Mouse (Mus musculus) thymus, adult 2 months (tissue): Measurements from ENCODE around the gene Lonp2. TPM values are rescaled to one million over a fixed set of nuclear protein-coding genes. Genes with fewer than 3 reads are reported as not detected.

ENCODE experiments used
- DNase-seq: peaks from one replicate; pipeline ENCODE4 v3.0.0; 2021
- H3K27ac ChIP-seq: fragments of 200-500 bp; 2 replicates; pipeline ENCODE4 v1.5.1; 2012; ENCODE audit warnings: low read length, control low read depth; ENCODE audit not compliant: control insufficient read depth, insufficient read depth
- H3K27me3 ChIP-seq: fragments of 200-500 bp; 2 replicates; pipeline ENCODE4 v1.6.1; 2012; ENCODE audit warnings: mild to moderate bottlenecking, low read length, moderate library complexity, mixed read lengths; ENCODE audit not compliant: control insufficient read depth, insufficient read depth
- H3K36me3 ChIP-seq: fragments of 200-500 bp; 2 replicates; pipeline ENCODE4 v1.6.1; 2012; ENCODE audit warnings: mild to moderate bottlenecking, low read length, moderate library complexity; ENCODE audit not compliant: control insufficient read depth, insufficient read depth
- H3K4me1 ChIP-seq: fragments of 200-500 bp; replicated peaks from 2 replicates; pipeline ENCODE4 v1.6.1; 2012; ENCODE audit warnings: low read length; ENCODE audit not compliant: control insufficient read depth, insufficient read depth
- H3K4me3 ChIP-seq: fragments of 200-500 bp; 2 replicates; pipeline ENCODE4 v1.5.1; 2012; ENCODE audit warnings: mild to moderate bottlenecking, low read length, control low read depth, moderate library complexity; ENCODE audit not compliant: control insufficient read depth, insufficient read depth
- CTCF ChIP-seq: fragments of 200-500 bp; IDR thresholded peaks from 2 replicates; pipeline ENCODE4 v1.5.1; 2012; ENCODE audit warnings: mild to moderate bottlenecking, control low read depth, low read length, moderate library complexity, borderline replicate concordance; ENCODE audit not compliant: control insufficient read depth, poor library complexity, insufficient read depth; ENCODE audit errors: extremely low read depth
- POLR2A ChIP-seq: fragments of 200-500 bp; IDR thresholded peaks from 2 replicates; pipeline ENCODE4 v1.6.1; 2012; ENCODE audit warnings: mild to moderate bottlenecking, low read length, control low read depth, moderate library complexity; ENCODE audit not compliant: control insufficient read depth, poor library complexity, insufficient read depth; ENCODE audit errors: extremely low read depth
- WGBS: fragments of 180-500 bp; shearing (Covaris S2); methylation state at CpG from one replicate; pipeline ENCODE4 v1.1.7; 2018; 5-methylcytosine and 5-hydroxymethylcytosine counted together
- polyA plus RNA-seq: library from polyadenylated mRNA; depleted of rRNA; stranded (reverse); fragments of >200 nt; gene quantifications from 2 replicates; pipeline ENCODE4 v1.2.3, GENCODE M21; 2012

Gene Lonp2
- polyA plus RNA-seq, 1 experiment, result 63.3 TPM

DNA sequence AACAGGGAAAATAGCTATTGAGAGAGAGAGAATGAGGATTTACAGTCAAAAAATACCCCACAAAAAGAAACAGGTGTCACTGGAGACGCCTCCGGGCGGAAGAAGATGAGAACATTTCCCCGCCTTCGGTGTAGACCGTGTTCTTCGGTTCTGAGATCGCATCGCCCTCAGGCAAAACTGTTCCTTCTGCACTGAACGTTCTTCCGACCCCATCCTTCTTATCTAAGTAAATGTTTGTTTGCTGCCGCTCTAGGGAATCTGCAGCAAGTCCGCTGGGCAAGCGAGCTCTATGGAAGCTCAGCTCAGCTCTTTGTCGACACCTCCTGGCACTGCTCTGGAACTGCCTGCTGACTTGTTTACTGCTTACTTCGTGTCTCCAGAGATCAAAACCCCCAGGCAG is 38.3 kb upstream of the Lonp2 start:
- peak overlapping the region; percentile 59 for H3K4me3 ChIP-seq
- H3K27me3 ChIP-seq, result no peaks in the 10 kb centered on the region
- no peaks in the 10 kb centered on the region for H3K36me3 ChIP-seq
- peak; percentile 84 for DNase-seq
- H3K27ac ChIP-seq, result peak overlapping the region; percentile 65; the same call in 1 of the 2 replicates
- no peaks in the 10 kb centered on the region for H3K4me1 ChIP-seq
- WGBS, result 1% methylated on average over 16 of the region's 16 CpGs
- peak; percentile 86; the same call in 1 of the 2 replicates for TF ChIP-seq CTCF
- TF ChIP-seq POLR2A, result no peak

DNA sequence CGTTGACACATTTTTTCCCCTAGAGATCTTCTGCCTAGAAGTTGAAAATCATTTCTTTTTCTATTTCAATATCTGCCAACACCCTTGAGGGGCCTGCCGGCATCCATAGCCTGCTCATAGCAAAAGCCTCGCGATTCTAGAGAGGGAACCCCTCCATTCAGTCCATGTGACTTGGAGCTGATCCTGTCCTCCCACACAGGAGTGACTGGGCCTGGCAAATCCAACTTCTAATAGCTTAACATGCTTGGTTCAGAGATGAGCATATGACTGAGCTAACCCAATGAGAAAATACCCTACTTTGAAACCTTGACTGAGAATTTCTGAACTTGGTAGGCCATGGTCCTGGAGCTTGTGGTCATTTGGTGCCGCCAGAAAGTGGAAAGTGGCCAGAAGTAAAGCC is 37.8 kb upstream of the Lonp2 start:
- no peaks in the 10 kb centered on the region for H3K36me3 ChIP-seq
- DNase-seq, result no peak

DNA sequence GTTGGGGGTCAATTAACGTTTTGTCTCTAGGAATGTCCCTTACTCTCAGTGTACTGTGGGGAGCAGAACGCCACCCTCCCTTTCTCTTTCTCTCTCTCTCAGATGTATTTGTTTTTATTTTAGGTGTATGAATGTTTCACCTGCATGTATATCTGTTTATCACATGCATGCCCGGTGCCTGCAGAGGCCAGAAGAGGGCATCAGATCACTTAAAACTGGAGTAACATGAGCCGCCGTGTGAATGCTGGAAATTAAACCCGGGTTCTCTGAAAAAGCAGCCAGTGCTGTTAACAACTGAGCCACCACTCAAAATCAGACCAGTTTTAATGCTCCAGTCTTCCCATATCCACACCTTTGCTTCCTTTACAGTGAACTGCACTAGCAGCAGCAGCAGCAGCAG is 37.2 kb upstream of the Lonp2 start:
- DNase-seq, result peak; percentile 19
- H3K4me1 ChIP-seq, result no peaks in the 10 kb centered on the region
- no peak overlapping the region for H3K4me3 ChIP-seq
- H3K27ac ChIP-seq, result no peak overlapping the region
- no peaks in the 10 kb centered on the region for H3K27me3 ChIP-seq
- TF ChIP-seq CTCF, result no peak
- H3K36me3 ChIP-seq, result no peaks in the 10 kb centered on the region
- 50% methylated on average over 6 of the region's 6 CpGs for WGBS

More for the DNA sequence above, 37.8 kb upstream of the Lonp2 start:
- Histone ChIP-seq H3K4me1 (no peaks in the 10 kb centered on the region), H3K27ac (no peak overlapping the region), H3K27me3 (no peaks in the 10 kb centered on the region), H3K4me3 (no peak overlapping the region)
- 61% methylated on average over 5 of the region's 5 CpGs for WGBS
- no peak for TF ChIP-seq CTCF
- TF ChIP-seq POLR2A, result no peak

DNA sequence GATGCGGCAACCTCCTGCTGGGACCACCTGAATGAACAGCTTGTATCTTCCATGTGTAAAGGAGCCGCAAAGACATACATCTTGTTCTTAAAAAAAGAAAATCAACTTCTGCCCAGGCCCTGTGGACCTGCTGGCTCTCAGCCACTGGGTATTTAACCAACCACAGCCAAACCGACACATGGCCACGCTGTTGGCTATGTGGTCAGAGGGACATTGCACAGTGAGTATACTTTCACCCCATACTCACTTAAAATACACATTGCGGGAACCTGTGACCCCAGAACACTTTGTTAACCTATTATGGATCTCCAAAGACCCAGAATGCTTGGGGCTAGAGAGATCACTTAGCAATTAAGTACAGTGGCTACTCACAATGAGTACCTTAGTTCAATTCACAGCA is 35.5 kb upstream of the Lonp2 start:
- Histone ChIP-seq H3K36me3 (no peaks in the 10 kb centered on the region), H3K4me3 (no peak overlapping the region), H3K4me1 (no peaks in the 10 kb centered on the region), H3K27ac (no peak overlapping the region), H3K27me3 (no peaks in the 10 kb centered on the region)
- DNase-seq, result no peak
- WGBS, result 91% methylated on average over 5 of the region's 5 CpGs
- no peak for TF ChIP-seq POLR2A
- TF ChIP-seq CTCF, result no peak

DNA sequence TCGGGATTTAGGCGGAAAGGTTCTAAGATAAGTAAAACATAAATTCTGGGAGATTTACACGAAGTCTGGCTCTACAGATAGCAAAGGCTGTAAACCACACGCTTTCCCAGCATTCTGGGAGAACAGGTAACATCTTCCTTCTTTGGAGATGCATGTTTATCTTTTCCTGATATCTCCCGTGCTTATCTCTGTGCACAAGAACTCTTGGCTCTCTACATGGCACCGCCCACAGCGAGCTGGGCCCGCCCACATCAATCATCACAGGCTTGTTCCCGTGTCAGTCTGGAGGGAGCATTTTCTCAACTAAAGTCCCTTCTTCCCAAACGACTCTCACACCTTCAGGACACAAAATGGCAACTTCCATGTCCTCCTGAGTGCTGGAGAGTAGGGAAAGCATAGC is 30.7 kb upstream of the Lonp2 start:
- no peaks in the 10 kb centered on the region for H3K36me3 ChIP-seq
- no peak overlapping the region for H3K27ac ChIP-seq

DNA sequence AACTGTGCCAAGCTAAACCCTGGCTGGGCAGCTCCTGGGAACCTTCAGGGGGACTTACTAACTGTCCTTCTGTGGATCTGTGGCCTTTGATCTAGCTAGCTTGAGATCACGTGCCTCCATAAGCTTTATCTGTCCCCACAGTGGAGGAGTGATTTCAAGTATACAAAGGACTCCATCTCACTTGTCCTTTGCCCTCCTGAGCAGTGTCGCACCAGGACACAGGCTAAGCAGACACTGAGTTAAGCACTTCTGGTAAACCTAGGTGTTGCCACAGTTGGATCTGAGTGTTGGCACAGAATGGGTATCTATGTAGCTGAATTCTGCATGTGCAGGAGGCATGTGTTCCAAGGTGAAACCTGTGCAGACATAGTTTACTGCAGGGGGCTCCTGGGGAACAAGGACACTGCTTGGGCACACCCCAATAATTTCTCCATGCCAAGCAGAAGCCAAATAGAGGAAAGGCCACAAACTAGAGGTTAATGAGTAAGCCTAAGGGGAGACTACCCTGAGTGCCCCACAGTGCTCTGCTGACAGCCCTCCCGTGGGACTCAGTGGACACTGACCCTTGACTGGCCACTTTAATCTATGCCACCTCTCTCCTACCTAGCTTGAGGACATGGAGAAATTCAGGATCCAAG is 29.6 kb upstream of the Lonp2 start:
- WGBS, result 93% methylated on average over 3 of the region's 3 CpGs
- DNase-seq, result no peak
- Histone ChIP-seq H3K36me3 (no peaks in the 10 kb centered on the region), H3K4me1 (no peaks in the 10 kb centered on the region), H3K27ac (no peak overlapping the region), H3K4me3 (no peak overlapping the region), H3K27me3 (no peaks in the 10 kb centered on the region)
- TF ChIP-seq CTCF (no peak), POLR2A (no peak)

More for the DNA sequence above, 30.7 kb upstream of the Lonp2 start:
- no peak overlapping the region for H3K4me3 ChIP-seq
- no peak for TF ChIP-seq CTCF
- TF ChIP-seq POLR2A, result no peak
- 65% methylated on average over 10 of the region's 10 CpGs for WGBS
- H3K4me1 ChIP-seq, result no peaks in the 10 kb centered on the region
- DNase-seq, result no peak
- H3K27me3 ChIP-seq, result no peaks in the 10 kb centered on the region

DNA sequence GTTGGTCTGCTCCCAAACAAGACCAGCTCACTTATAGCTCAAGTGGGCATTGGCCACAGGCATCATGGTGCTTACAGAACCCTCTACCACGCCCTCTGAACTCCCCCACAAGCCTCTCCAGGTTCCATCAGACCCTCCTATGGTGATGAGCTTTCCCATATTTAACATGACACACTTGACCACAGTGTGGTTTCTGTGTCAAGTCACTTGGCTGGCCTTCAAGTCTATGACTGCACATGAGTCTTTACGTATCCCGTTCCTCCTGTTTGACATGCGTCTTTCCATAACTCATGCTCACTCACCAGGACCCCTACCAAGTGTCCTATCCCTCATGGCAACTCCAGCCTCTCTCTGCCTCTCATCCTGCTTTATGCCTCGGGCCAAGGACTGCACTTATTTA is 28.2 kb upstream of the Lonp2 start:
- no peaks in the 10 kb centered on the region for H3K4me1 ChIP-seq
- DNase-seq, result no peak
- H3K27me3 ChIP-seq, result no peaks in the 10 kb centered on the region
- H3K4me3 ChIP-seq, result no peak overlapping the region
- TF ChIP-seq CTCF, result no peak
- no peak for TF ChIP-seq POLR2A
- H3K27ac ChIP-seq, result no peak overlapping the region
- H3K36me3 ChIP-seq, result no peaks in the 10 kb centered on the region
- WGBS, result 64% methylated on average over 5 of the region's 5 CpGs
